Mouse (Mus musculus) megakaryocyte, embryonic 14.5 days (primary cell): ENCODE results near the gene Mvb12a.

Experiments
- FLI1 ChIP-seq: IDR thresholded peaks from 2 replicates; pipeline ENCODE4 v1.6.1; 2012; ENCODE audit warnings: low read length, inconsistent platforms, mixed read lengths
- GATA1 ChIP-seq: IDR thresholded peaks from 3 replicates; pipeline ENCODE4 v1.6.1; 2012; ENCODE audit warnings: mixed read lengths, low read length, inconsistent platforms, borderline replicate concordance

DNA sequence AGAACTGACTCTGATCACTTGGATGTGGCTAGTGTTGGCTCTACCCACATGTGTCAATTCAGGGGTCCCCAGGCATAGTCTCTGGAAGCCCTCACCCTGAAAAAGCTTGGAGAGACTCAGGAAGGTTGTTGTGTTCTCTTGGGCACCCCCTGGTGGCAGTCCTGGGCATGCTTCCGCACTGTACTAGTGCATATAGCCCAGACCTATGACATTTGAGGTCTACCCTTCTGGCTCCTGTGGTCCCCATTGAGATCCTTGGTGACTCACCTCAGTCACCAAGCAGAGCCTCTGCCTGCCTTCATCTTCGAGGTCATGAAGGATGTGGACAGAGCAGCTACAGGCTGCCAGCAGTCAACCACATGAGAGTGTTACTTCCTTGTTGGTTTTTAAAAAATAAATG lies 44.2 kb downstream of the Mvb12a start:
- TF ChIP-seq GATA1: no peak
- no peak for TF ChIP-seq FLI1
